Mouse (Mus musculus): ENCODE data around the gene Wdpcp.

DNA sequence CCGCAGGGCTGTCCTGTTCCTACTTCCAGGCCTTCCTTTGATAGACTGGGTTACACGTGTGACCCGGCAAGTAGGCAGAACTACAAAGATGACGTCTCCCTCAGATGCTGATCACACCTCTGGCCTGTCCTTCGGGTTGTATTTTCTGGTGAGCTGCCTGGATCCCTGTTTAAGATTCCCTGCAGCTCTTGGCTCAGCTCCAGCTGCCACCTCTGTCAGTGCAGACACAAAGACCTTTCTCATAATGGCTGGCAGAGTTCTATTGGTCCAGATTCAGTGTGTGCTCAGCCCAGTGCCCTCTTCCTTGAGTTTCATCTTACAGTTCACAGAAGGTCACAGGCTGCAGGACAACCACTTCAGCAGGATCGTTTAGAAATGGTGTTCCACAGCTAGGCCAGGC, 292.0 kb downstream of the Wdpcp start:
- TF ChIP-seq CTCF (IDR thresholded peaks at IDR 0.05; ENCODE audit: borderline replicate concordance, insufficient read depth, low read length) (no peak), POLR2A (IDR thresholded peaks at IDR 0.05; ENCODE audit: low read depth, low read length) (no peak)
